Mouse (Mus musculus): Measurements from ENCODE around the gene Fpr2. TPM values are rescaled to one million over a fixed set of nuclear protein-coding genes. Genes with fewer than 3 reads are reported as not detected.
"Not testable (repeated sequence)": the region's sequence is repeated elsewhere in the genome, so short reads cannot be mapped to it uniquely, and the experiment has no call there.

Fpr2 gene
- polyA plus RNA-seq, 1 experiment from 2014 or later, result 1.4 TPM

GRCm38 (mm10) chr17:17896039-17896438, 8.4 kb downstream of the Fpr2 start:
- no peaks in the 10 kb centered on the region for H3K27me3 ChIP-seq
- ATAC-seq (ENCODE audit: borderline replicate concordance, extremely low read depth, low FRiP score, low TSS enrichment), result no peak
- H3K9ac ChIP-seq, result no peak overlapping the region
- H3K4me3 ChIP-seq, result no peak overlapping the region
- 3% methylated on average over 4 of the region's 4 CpGs for WGBS
- H3K4me2 ChIP-seq, result no peak overlapping the region
- no peaks in the 10 kb centered on the region for H3K36me3 ChIP-seq
- H3K9me3 ChIP-seq, result no peaks in the 10 kb centered on the region
- H3K4me1 ChIP-seq, result no peaks in the 10 kb centered on the region
- no peak overlapping the region for H3K27ac ChIP-seq

GRCm38 (mm10) chr17:17899268-17899667, 11.6 kb downstream of the Fpr2 start:
- Histone ChIP-seq H3K4me1 (no peaks in the 10 kb centered on the region), H3K27ac (no peak overlapping the region), H3K9me3 (no peaks in the 10 kb centered on the region), H3K4me3 (no peak overlapping the region), H3K27me3 (no peaks in the 10 kb centered on the region), H3K4me2 (no peak overlapping the region), H3K36me3 (no peaks in the 10 kb centered on the region), H3K9ac (no peak overlapping the region)
- no peak for ATAC-seq (ENCODE audit: borderline replicate concordance, extremely low read depth, low FRiP score, low TSS enrichment)
- WGBS, result 79% methylated on average over 2 of the region's 2 CpGs

- Histone ChIP-seq H3K27me3 (no peaks in the 10 kb centered on the region), H3K9me3 (no peaks in the 10 kb centered on the region), H3K4me1 (no peaks in the 10 kb centered on the region), H3K4me2 (no peak overlapping the region), H3K27ac (no peak overlapping the region), H3K36me3 (no peaks in the 10 kb centered on the region), H3K9ac (no peak overlapping the region), H3K4me3 (no peak overlapping the region)
- ATAC-seq (ENCODE audit: borderline replicate concordance, extremely low read depth, low FRiP score, low TSS enrichment), result no peak
- WGBS, result 77% methylated on average over 1 of the region's 1 CpGs
Measured at GRCm38 (mm10) chr17:17900768-17901167, 13.1 kb downstream of the Fpr2 start.

- H3K9ac ChIP-seq, result peak overlapping the region; percentile 42
- peak; percentile 100 for ATAC-seq (ENCODE audit: borderline replicate concordance, extremely low read depth, low FRiP score, low TSS enrichment)
- H3K4me3 ChIP-seq, result peak overlapping the region; percentile 52
- WGBS, result 12% methylated on average over 51 of the region's 51 CpGs
- H3K36me3 ChIP-seq, result no peaks in the 10 kb centered on the region
- H3K9me3 ChIP-seq, result no peaks in the 10 kb centered on the region
- H3K4me2 ChIP-seq, result peak overlapping the region; percentile 81
- no peaks in the 10 kb centered on the region for H3K4me1 ChIP-seq
- 0 out of 2 replicates have a peak overlapping the region, but pooled peaks have one; percentile 19 for H3K27ac ChIP-seq
- no peaks in the 10 kb centered on the region for H3K27me3 ChIP-seq
Measured at GRCm38 (mm10) chr17:17909636-17910421, 22.2 kb downstream of the Fpr2 start.

- H3K4me3 ChIP-seq; H3K27me3 ChIP-seq; H3K4me1 ChIP-seq; H3K36me3 ChIP-seq; H3K9me3 ChIP-seq; H3K27ac ChIP-seq; ATAC-seq (ENCODE audit: borderline replicate concordance, extremely low read depth, low FRiP score, low TSS enrichment); H3K4me2 ChIP-seq; H3K9ac ChIP-seq: not testable (repeated sequence)
- WGBS, result 83% methylated on average over 8 of the region's 8 CpGs
Measured at GRCm38 (mm10) chr17:17912618-17913017, 25.0 kb downstream of the Fpr2 start.

DNA sequence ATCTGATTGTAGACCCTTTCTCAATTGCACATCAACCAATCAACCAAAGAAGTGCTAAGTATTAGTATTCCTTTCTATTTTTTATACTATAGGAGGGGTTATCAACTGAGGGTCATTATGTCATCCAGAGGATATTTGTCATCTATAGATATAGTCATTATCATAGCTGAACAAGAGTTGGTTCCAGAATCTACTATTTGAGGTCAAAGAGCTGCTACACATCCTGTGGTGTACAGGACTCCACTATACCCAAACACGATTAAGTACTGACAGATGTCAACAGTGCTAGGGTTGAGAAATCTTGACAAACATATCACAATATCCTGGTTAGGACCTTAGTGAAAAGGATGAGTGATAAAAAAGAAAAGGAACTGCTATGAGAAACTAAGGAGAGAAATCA, 29.8 kb downstream of the Fpr2 start:
- 89% methylated on average over 1 of the region's 1 CpGs for WGBS
- H3K27me3 ChIP-seq, result no peaks in the 10 kb centered on the region
- H3K4me1 ChIP-seq, result no peaks in the 10 kb centered on the region
- H3K36me3 ChIP-seq, result no peaks in the 10 kb centered on the region
- no peaks in the 10 kb centered on the region for H3K9me3 ChIP-seq
- H3K9ac ChIP-seq, result no peak overlapping the region
- H3K4me3 ChIP-seq, result no peak overlapping the region
- no peak overlapping the region for H3K27ac ChIP-seq
- no peak for ATAC-seq (ENCODE audit: borderline replicate concordance, extremely low read depth, low FRiP score, low TSS enrichment)
- H3K4me2 ChIP-seq, result no peak overlapping the region

DNA sequence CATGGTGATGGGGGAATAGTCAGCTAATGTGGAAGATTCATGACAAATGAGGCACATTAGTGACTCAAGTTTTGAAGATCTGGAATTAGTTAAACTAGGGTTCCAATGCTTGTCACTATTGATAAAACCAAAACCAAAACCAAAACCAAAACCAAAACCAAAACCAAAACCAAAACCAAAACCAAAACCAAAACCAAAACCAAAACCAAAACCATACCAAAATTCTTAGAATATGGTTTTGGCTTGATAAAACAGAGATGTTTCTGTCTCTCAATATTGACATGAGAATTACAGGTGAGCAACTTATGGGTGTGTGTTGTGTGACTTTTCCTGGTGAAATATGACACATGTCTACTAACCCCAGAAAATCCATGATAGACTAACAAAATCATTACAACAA, 30.2 kb downstream of the Fpr2 start:
- Histone ChIP-seq H3K36me3 (no peaks in the 10 kb centered on the region), H3K4me1 (no peaks in the 10 kb centered on the region), H3K9me3 (no peaks in the 10 kb centered on the region), H3K27me3 (no peaks in the 10 kb centered on the region), H3K27ac (no peak overlapping the region), H3K9ac (no peak overlapping the region), H3K4me3 (no peak overlapping the region), H3K4me2 (no peak overlapping the region)
- ATAC-seq (ENCODE audit: borderline replicate concordance, extremely low read depth, low FRiP score, low TSS enrichment), result no peak

Other genes with a start within 250 kb of the Fpr2 start
- gene Vmn2r90, start 184.1 kb upstream of the Fpr2 start, polyA plus RNA-seq (2015; fragmentation: Nextera tagmentation; extraction: Ambion mirVana), result not detected in 2 replicates
- 31.7 and 37.1 TPM in 2 replicates for gene Spaca6, start 60.7 kb upstream of the Fpr2 start, polyA plus RNA-seq (2015; fragmentation: Nextera tagmentation; extraction: Ambion mirVana)
- gene Has1, start 32.6 kb upstream of the Fpr2 start, polyA plus RNA-seq (2015; fragmentation: Nextera tagmentation; extraction: Ambion mirVana), result 0.93 and 0.97 TPM in 2 replicates
- 0.44 and 0.91 TPM in 2 replicates for gene Fpr1, start 3.9 kb upstream of the Fpr2 start, polyA plus RNA-seq (2015; fragmentation: Nextera tagmentation; extraction: Ambion mirVana)
- not detected in 2 replicates for gene Fpr3, start within 50 bp of the Fpr2 start, polyA plus RNA-seq (2015; fragmentation: Nextera tagmentation; extraction: Ambion mirVana)
- gene Fpr-rs4, start 133.9 kb downstream of the Fpr2 start, polyA plus RNA-seq (2015; fragmentation: Nextera tagmentation; extraction: Ambion mirVana), result not detected in 2 replicates
- 0.04 TPM in 1 of 2 replicates, not detected in the other for gene Vmn2r124, start 161.6 kb downstream of the Fpr2 start, polyA plus RNA-seq (2015; fragmentation: Nextera tagmentation; extraction: Ambion mirVana)
- gene Vmn2r91, start 197.2 kb downstream of the Fpr2 start, polyA plus RNA-seq (2015; fragmentation: Nextera tagmentation; extraction: Ambion mirVana), result not detected in 2 replicates

Measured in lung, embryonic 15.5 days (tissue).